Mouse (Mus musculus) splenic B cell, adult 2 months (primary cell): Measurements from ENCODE around the gene Camk2d.

ENCODE experiments used
- DNase-seq: peaks from one replicate; pipeline ENCODE4 v3.0.0-alpha.2; 2011; ENCODE audit warnings: low read depth, low spot score
- H3K27me3 ChIP-seq: 2 replicates; pipeline ENCODE4 v1.6.1; 2012; ENCODE audit warnings: mild to moderate bottlenecking, low read length, moderate library complexity, mixed read lengths; ENCODE audit not compliant: control insufficient read depth, poor library complexity, insufficient read depth, severe bottlenecking
- H3K36me3 ChIP-seq: 2 replicates; pipeline ENCODE4 v1.6.1; 2012; ENCODE audit warnings: mild to moderate bottlenecking, low read length, moderate library complexity, mixed read lengths; ENCODE audit not compliant: control insufficient read depth, poor library complexity, insufficient read depth, severe bottlenecking

The Camk2d gene

DNA sequence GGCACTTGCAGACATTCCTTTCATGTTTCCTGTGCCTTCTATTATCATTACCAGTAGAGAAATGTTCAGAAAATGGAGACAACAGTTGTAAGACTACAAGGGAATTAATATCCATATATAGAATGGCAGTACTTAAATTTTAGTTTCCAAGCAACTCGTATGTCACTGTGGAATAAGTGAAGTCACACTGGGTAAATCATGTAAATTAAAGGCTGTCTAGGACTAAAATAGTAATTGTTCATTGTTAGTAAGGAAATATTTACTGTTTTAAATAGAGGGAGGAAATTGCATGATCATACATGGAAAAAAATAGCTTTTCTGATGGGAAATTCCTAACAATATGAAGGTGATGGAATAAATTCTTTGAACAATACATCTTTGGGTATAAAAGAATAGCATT lies 57.0 kb downstream of the Camk2d start:
- DNase-seq: no peak
- Histone ChIP-seq H3K27me3 (no peaks in the 10 kb centered on the region), H3K36me3 (no peaks in the 10 kb centered on the region)

DNA sequence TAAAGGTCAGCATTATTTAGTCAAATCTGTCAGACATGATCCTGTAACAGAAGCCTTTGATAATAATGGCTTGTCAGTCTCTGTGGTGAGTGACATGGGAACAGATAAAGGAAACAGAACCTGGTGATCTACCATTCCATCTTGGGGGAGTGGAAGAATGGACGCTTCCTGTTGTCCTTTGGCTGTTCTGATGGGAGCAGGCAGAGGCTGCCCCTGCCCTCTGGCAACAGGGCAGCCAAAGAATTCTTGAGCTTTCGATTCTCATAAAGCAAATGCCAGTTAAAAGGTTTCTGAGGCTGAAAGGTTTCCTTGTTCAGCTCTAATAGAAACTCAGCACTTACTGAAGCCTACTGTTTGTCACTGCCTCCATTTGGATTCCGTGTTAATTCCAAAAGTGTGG lies 60.1 kb downstream of the Camk2d start:
- Histone ChIP-seq H3K27me3 (no peaks in the 10 kb centered on the region), H3K36me3 (no peaks in the 10 kb centered on the region)
- no peak for DNase-seq

DNA sequence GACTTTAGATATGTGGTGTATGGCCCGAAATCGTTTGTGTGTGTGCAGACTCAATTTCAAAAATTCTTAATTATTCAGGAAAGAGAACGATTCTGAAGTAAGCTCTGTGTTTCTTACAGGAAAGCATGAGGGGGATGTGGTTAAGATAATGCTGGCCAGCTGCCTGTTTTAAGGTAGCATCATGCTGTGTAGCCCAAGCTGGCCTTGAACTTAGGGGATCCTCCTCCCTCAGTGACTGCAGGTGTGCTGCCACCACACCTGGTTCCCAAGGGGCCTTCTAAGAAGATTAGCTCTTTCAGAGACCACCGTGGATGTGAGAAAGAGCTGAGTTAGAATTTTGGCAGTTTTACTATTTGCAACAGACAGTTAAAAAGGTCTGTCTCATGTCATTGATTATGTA lies 61.8 kb downstream of the Camk2d start:
- Histone ChIP-seq H3K36me3 (no peaks in the 10 kb centered on the region), H3K27me3 (no peaks in the 10 kb centered on the region)
- DNase-seq: peak; percentile 37

DNA sequence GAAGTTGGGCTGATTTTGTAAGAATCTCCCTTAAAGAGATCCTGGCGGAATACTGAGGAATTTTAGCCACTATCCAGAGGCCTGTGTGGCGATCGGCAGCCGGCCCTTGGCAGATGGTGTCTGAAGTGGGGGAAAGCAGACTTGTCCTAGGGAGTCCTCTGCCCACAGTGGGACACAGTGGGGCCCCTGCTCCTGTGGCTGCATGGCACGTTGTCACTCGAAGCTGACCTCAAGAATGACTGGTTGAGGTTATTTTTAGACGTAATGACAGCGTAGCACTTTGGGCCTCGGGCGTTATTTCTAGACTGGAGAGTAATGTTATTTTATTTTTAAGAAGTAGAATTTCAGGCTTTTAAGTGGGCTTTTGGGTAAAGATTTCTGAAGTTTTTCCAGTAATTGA lies 62.7 kb downstream of the Camk2d start:
- H3K27me3 ChIP-seq: no peaks in the 10 kb centered on the region
- H3K36me3 ChIP-seq: no peaks in the 10 kb centered on the region
- DNase-seq: no peak

DNA sequence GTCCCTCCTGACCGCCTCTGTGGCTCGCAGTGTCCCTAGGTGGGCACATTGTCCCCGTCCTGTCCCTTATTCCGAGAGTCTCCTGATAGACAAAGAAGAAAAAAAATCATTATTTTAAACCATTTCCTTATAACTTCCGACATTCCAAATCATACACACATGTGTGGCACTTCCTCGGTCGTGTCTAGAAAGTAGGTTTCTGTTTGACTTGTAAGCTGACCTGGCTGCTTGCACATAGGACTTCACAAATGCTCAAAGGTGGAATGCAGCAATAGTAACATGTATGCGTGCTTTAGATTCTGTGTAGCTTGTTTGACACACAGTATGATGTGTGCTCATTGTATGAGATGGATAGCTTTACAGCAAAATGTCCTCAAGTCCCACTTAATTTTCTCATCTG lies 63.1 kb downstream of the Camk2d start:
- no peak for DNase-seq
- 0 out of 2 replicates have a peak, but pooled peaks cover 1% of the 10 kb centered on the region for H3K36me3 ChIP-seq
- no peaks in the 10 kb centered on the region for H3K27me3 ChIP-seq

DNA sequence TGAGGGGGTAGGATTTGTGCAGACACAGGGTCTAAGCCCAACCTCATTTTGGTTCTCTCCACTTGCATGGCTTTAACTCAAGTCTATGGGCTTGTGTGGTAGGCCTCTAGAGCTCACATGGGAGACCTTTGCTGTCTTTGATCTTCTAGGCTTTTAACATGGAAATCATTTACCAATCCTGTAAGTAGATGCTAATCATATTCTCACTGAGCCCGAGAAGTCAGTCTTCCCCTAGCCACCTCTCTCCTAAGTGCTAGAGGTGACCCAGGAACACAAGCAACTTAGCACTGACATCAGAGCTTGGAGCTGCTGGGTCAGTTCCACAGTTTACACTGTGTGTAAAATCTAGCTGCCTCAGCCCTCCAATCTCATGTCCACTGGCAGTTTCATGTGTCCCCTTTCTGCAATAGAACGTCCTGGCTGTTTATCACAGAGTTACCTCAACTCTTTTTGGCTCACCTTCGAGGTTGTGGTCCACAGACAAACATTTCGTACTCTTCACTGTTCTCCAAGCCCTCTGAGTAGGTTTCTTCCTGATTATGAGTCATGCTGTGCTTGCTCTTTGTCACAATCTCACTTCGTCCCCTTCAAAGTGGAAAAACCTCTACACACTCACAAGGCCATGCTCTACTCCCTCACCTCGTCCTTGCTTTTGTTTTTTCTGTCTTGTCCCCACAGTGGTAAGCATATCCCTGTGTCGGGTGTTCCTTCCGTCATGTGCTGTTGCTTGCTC lies 63.9 kb downstream of the Camk2d start:
- DNase-seq: peak; percentile 14
- Histone ChIP-seq H3K27me3 (no peaks in the 10 kb centered on the region), H3K36me3 (0 out of 2 replicates have a peak, but pooled peaks cover 1% of the 10 kb centered on the region)

DNA sequence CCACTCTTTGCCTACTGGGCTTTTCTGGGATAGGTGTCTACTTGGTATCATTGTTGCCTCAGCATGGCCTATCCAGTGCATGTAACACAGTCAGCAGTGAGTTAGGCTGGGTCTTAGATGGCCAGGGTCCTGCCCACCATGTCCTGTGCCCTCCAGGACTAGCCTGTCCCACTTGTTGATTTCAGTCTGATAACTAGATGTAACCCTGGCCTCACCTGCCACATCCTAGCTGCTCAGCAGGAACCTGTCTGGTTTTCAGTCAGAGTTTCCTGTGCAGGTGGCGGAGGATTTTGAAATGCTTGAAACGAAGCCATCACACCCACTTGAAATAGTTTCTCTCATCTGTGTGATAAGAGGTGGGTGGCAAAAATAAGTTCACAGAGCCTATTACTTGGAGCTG lies 64.5 kb downstream of the Camk2d start:
- no peaks in the 10 kb centered on the region for H3K27me3 ChIP-seq
- DNase-seq: peak; percentile 50
- 0 out of 2 replicates have a peak, but pooled peaks cover 1% of the 10 kb centered on the region for H3K36me3 ChIP-seq

DNA sequence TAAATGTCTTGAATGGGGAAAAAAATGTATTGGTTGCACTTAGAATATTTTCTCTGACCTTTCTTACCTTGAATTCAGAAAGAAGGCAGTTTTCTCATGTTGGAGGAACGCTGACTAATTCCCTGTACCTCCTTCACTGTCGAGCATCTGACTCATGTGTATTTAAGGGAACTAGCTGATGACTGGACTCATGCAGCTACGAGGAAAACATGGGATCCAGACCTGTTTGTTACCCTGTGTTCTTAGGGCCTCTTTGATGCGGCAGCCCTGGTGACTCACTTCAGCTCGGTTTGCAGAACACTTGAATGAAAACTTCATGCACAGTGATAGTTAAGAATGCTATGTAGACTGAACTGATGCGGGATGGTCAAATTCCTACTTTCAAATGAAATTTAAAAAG lies 64.9 kb downstream of the Camk2d start:
- Histone ChIP-seq H3K36me3 (0 out of 2 replicates have a peak, but pooled peaks cover 1% of the 10 kb centered on the region), H3K27me3 (no peaks in the 10 kb centered on the region)
- DNase-seq: no peak

DNA sequence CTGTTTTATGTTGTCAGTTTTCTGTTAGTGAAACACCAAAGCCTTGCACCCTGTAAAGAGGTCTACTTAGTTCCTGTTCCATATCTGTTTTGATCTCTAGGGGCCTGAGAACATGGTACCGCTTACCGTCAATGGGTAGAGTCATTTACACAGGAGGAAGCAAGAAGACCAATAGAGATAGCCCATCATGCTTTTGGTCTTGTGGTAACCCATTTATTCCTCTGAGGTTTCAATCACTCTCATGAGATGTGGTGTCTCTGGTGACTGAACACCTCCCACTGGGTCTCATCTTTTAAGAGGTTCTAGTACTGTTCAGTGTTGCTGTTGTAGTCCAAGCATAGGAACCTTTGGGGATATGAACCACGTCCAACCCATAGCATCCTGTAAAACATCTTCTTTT lies 65.8 kb downstream of the Camk2d start:
- peak; percentile 83 for DNase-seq
- 0 out of 2 replicates have a peak, but pooled peaks cover 1% of the 10 kb centered on the region for H3K36me3 ChIP-seq

DNA sequence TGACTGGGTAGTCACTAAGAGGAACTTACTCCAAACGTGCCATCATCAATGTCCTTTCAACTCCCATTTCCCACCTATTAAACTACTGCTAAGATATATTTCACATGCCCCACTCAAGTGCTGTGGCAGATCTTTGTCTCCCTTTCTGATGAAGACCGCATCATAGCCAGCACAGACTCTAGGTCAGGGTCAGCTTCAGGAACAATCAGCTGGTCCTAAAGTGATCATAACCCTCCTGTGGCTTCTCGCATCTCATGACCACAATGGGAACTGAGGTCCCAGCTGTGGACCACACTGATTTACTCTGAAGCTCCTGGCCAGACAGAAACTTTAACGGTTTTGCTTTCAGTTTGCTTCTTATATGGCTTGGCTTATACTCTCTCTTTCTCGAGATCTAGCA lies 67.3 kb downstream of the Camk2d start:
- Histone ChIP-seq H3K27me3 (no peaks in the 10 kb centered on the region), H3K36me3 (0 out of 2 replicates have a peak, but pooled peaks cover 1% of the 10 kb centered on the region)
- peak; percentile 44 for DNase-seq

More for the DNA sequence above, 65.8 kb downstream of the Camk2d start:
- no peaks in the 10 kb centered on the region for H3K27me3 ChIP-seq

DNA sequence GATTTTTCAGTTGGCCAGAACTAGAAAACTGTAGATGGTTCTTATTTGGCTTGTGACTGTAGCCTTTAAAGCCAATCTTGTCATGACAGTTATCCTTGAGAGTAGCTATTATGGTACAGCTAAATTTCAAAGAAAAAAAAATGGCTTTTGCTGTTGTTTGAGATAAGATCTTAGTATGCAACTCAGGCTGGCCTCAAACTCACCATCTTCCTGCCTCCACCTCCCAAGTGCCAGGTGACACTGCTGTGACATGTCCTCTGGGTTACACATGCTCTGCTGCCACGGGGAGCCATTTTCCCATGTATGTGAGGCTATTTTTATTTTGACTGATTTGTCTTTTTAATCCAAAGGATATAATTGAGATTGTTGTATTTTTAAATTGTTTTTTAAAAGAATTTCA lies 69.8 kb downstream of the Camk2d start:
- Histone ChIP-seq H3K36me3 (0 out of 2 replicates have a peak, but pooled peaks cover 1% of the 10 kb centered on the region), H3K27me3 (no peaks in the 10 kb centered on the region)
- DNase-seq: no peak

DNA sequence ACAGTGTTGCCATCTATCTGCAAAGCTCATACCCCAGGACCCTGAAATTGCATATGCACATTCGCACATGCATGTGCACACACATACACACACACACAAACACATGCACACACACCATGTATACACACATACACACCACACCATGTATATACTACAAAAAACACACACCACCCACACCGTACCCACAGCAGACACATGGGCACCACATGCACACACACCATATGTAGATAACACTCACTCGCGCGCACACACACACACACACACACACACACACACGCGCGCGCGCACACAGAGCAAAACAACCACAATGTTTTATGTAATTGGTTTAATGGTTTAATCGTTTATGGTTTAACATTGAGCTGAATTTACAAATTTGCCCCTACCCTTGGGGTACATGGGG lies 70.9 kb downstream of the Camk2d start:
- no peak for DNase-seq
- Histone ChIP-seq H3K27me3 (no peaks in the 10 kb centered on the region), H3K36me3 (0 out of 2 replicates have a peak, but pooled peaks cover 1% of the 10 kb centered on the region)

DNA sequence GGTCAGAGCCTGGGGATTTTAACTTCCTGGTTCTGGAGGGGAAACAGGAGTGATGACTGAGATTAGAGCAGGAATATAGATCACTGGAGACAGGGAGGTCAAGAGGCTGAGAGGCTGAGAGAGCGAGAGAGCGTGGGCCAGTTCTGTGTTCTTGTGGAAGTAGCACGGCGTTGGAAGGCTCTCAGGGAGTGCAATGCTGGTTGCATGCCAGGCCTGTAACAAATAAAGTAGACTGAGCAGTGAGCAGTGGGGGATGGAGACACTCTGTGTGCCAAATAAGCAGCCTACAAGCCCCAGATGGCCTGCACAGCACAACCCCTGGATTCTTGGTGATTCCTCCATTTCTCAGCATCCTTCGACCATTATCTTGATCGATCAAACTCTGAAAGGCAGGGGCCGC lies 71.3 kb downstream of the Camk2d start:
- Histone ChIP-seq H3K27me3 (no peaks in the 10 kb centered on the region), H3K36me3 (0 out of 2 replicates have a peak, but pooled peaks cover 1% of the 10 kb centered on the region)
- DNase-seq: no peak

DNA sequence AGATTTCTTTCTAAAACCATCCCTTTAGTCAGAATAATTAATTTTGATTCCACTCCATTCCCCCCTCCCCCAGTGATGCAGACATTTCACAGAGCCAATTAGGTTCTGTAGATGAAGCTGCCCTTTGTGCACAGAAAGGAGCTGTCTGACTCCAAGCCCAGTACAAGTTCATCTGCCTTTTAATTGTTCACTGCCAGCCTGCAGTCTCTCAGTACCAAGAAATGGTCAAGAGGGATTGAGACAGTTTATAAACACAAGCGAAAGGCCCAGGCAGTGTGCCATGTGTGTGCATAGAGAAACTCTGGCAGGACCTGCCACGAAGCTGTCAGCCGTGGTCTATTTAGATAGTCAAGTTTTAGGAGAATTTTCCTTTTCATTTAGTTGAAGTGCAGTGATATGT lies 72.0 kb downstream of the Camk2d start:
- no peak for DNase-seq
- Histone ChIP-seq H3K36me3 (0 out of 2 replicates have a peak, but pooled peaks cover 1% of the 10 kb centered on the region), H3K27me3 (no peaks in the 10 kb centered on the region)

DNA sequence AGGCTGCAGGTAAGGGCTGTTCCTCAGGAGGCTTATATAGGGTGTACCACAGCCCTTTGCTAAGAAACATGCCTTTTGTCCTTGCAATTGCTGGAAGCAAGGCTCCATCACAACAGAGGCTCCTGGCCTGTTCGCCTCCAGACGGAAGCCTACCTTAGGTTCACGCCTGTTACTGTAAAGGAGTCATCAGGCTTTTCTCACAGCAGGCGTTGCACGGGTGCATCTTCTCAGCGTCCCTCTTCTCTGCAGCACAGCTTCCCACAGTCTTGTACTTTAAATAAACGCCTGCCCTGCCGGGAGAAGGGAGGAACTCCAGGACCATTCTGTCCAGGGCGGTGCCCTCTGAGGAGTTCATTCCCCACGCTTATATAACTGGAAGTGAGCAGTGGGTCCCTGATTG lies 72.6 kb downstream of the Camk2d start:
- 0 out of 2 replicates have a peak, but pooled peaks cover 1% of the 10 kb centered on the region for H3K36me3 ChIP-seq
- H3K27me3 ChIP-seq: no peaks in the 10 kb centered on the region
- no peak for DNase-seq

DNA sequence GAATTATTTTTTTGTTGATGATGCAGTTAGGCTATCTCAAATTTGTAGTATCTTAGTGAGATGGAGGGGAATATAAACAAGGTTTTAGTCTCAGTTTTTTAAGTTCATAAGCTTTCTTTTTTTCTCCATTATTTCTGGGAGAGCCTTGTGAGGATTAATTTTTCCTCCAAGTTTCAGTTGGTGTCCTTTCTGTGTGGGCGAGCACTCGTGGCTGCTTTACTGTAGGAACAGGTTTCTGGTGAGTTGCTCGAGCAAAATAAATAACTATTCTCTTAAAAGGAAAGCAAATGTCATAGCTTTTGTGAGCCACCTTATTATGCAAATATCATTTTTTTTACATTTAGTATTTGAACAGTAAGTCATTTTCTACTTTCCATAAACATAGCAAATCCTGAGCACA lies 74.3 kb downstream of the Camk2d start:
- no peak for DNase-seq
- Histone ChIP-seq H3K27me3 (no peaks in the 10 kb centered on the region), H3K36me3 (no peaks in the 10 kb centered on the region)
